Mouse (Mus musculus): ENCODE measurements at regions not wholly inside any gene's neighbourhood (a gene's known extent, or its start where the extent isn't known, plus 50 kb on each side); places are given as distances from the start of the nearest gene placed in this dataset.

GRCm38 (mm10) chr12:110120141-110120540, 158.7 kb upstream of the Dio3 start:
- H3K9me3 ChIP-seq (replicated peaks; ENCODE audit: control insufficient read depth, low read length): no peaks in the 10 kb centered on the region

GRCm38 (mm10) chr12:110122976-110123375, 155.9 kb upstream of the Dio3 start:
- H3K4me1 ChIP-seq (ENCODE audit: control insufficient read depth, insufficient read depth, low read length): no peaks in the 10 kb centered on the region
- H3K9me3 ChIP-seq (replicated peaks; ENCODE audit: control insufficient read depth, low read length): no peaks in the 10 kb centered on the region
- no peak overlapping the region for H3K9ac ChIP-seq (replicated peaks; ENCODE audit: low read length)
- DNase-seq (ENCODE audit: low spot score): no peak
- 63% methylated on average over 4 of the region's 4 CpGs for WGBS
- no peaks in the 10 kb centered on the region for H3K27me3 ChIP-seq (ENCODE audit: control insufficient read depth, insufficient read depth, low read length)
- H3K4me3 ChIP-seq (ENCODE audit: low read depth, low read length): no peak overlapping the region
- ATAC-seq (replicated peaks; ENCODE audit: insufficient number of reproducible peaks, low FRiP score, low TSS enrichment, low read depth): no peak
- H3K36me3 ChIP-seq (replicated peaks; ENCODE audit: control insufficient read depth, insufficient read depth, low read depth, low read length): no peaks in the 10 kb centered on the region
- no peak overlapping the region for H3K27ac ChIP-seq (replicated peaks; ENCODE audit: low read depth, low read length)
- no peak overlapping the region for H3K4me2 ChIP-seq (ENCODE audit: low read depth, low read length)

More at GRCm38 (mm10) chr12:110120141-110120540, 158.7 kb upstream of the Dio3 start:
- WGBS: 78% methylated on average over 7 of the region's 7 CpGs
- Histone ChIP-seq H3K27ac (replicated peaks; ENCODE audit: low read depth, low read length) (no peak overlapping the region), H3K36me3 (replicated peaks; ENCODE audit: control insufficient read depth, insufficient read depth, low read depth, low read length) (no peaks in the 10 kb centered on the region), H3K27me3 (ENCODE audit: control insufficient read depth, insufficient read depth, low read length) (no peaks in the 10 kb centered on the region), H3K4me1 (ENCODE audit: control insufficient read depth, insufficient read depth, low read length) (no peaks in the 10 kb centered on the region), H3K9ac (replicated peaks; ENCODE audit: low read length) (no peak overlapping the region), H3K4me3 (ENCODE audit: low read depth, low read length) (no peak overlapping the region), H3K4me2 (ENCODE audit: low read depth, low read length) (no peak overlapping the region)
- DNase-seq (ENCODE audit: low spot score) (no peak), ATAC-seq (replicated peaks; ENCODE audit: insufficient number of reproducible peaks, low FRiP score, low TSS enrichment, low read depth) (no peak)

- Histone ChIP-seq H3K4me2 (ENCODE audit: low read depth, low read length) (no peak overlapping the region), H3K36me3 (replicated peaks; ENCODE audit: control insufficient read depth, insufficient read depth, low read depth, low read length) (no peaks in the 10 kb centered on the region), H3K9me3 (replicated peaks; ENCODE audit: control insufficient read depth, low read length) (no peaks in the 10 kb centered on the region), H3K27me3 (ENCODE audit: control insufficient read depth, insufficient read depth, low read length) (no peaks in the 10 kb centered on the region), H3K4me1 (ENCODE audit: control insufficient read depth, insufficient read depth, low read length) (no peaks in the 10 kb centered on the region), H3K4me3 (ENCODE audit: low read depth, low read length) (no peak overlapping the region), H3K9ac (replicated peaks; ENCODE audit: low read length) (no peak overlapping the region), H3K27ac (replicated peaks; ENCODE audit: low read depth, low read length) (no peak overlapping the region)
- ATAC-seq (replicated peaks; ENCODE audit: insufficient number of reproducible peaks, low FRiP score, low TSS enrichment, low read depth) (no peak), DNase-seq (ENCODE audit: low spot score) (no peak)
- 86% methylated on average over 7 of the region's 7 CpGs for WGBS
These were observed 152.3 kb upstream of the Dio3 start for GRCm38 (mm10) chr12:110126525-110126924.

DNA sequence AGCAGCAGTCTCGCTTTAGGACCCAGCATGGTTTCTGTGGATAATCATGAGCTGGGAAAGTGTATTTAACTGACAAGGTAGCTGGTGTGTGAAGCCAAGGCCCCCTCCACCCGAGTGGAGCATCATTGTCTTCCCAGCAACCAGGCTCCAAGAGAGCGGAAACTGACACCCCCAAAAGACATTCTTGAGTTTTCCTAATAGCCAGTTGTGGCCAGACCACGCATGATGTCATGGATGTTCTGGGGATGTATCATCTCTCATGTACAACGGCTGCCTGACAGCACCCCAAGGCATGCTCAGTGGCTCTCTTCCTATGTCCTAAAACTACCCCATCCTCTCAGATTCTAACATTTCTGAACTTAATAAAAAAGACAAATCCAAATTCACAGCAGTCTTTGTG, 133.5 kb upstream of the Dio3 start:
- Histone ChIP-seq H3K27ac (replicated peaks; ENCODE audit: low read depth, low read length) (no peak overlapping the region), H3K36me3 (replicated peaks; ENCODE audit: control insufficient read depth, insufficient read depth, low read depth, low read length) (no peaks in the 10 kb centered on the region), H3K4me1 (ENCODE audit: control insufficient read depth, insufficient read depth, low read length) (no peaks in the 10 kb centered on the region), H3K9ac (replicated peaks; ENCODE audit: low read length) (no peak overlapping the region), H3K27me3 (ENCODE audit: control insufficient read depth, insufficient read depth, low read length) (no peaks in the 10 kb centered on the region), H3K9me3 (replicated peaks; ENCODE audit: control insufficient read depth, low read length) (no peaks in the 10 kb centered on the region), H3K4me2 (ENCODE audit: low read depth, low read length) (no peak overlapping the region), H3K4me3 (ENCODE audit: low read depth, low read length) (no peak overlapping the region)
- no peak for DNase-seq (ENCODE audit: low spot score)
- no peak for ATAC-seq (replicated peaks; ENCODE audit: insufficient number of reproducible peaks, low FRiP score, low TSS enrichment, low read depth)
- WGBS: 78% methylated on average over 5 of the region's 5 CpGs

GRCm38 (mm10) chr12:110154225-110154962, 124.5 kb upstream of the Dio3 start:
- Histone ChIP-seq H3K4me1 (ENCODE audit: control insufficient read depth, insufficient read depth, low read length) (0 out of 2 replicates have a peak, but pooled peaks cover 2% of the 10 kb centered on the region), H3K9ac (replicated peaks; ENCODE audit: low read length) (no peak overlapping the region), H3K9me3 (replicated peaks; ENCODE audit: control insufficient read depth, low read length) (no peaks in the 10 kb centered on the region), H3K4me3 (ENCODE audit: low read depth, low read length) (no peak overlapping the region), H3K27me3 (ENCODE audit: control insufficient read depth, insufficient read depth, low read length) (no peaks in the 10 kb centered on the region), H3K4me2 (ENCODE audit: low read depth, low read length) (no peak overlapping the region), H3K36me3 (replicated peaks; ENCODE audit: control insufficient read depth, insufficient read depth, low read depth, low read length) (no peaks in the 10 kb centered on the region), H3K27ac (replicated peaks; ENCODE audit: low read depth, low read length) (no peak overlapping the region)
- 86% methylated on average over 8 of the region's 8 CpGs for WGBS
- DNase-seq (ENCODE audit: low spot score): no peak
- ATAC-seq (replicated peaks; ENCODE audit: insufficient number of reproducible peaks, low FRiP score, low TSS enrichment, low read depth): no peak

DNA sequence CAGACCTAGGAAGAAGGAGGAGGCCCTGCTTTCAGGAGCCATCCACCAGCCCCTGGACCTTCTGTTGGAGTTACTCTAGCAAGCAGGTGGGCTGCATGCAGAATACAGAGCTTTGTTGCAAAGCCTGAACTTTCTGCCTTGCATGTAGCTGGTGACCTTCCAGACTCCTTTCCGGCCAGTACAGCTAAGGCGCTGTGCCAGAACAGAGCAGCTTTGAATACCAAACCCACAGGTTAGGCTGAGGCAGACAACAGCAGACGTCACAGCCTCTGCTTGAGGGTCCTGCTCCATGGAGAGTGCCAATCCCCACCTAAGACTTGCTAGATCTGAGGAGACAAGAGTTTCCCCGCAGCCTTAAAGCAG, 123.9 kb upstream of the Dio3 start:
- 0 out of 2 replicates have a peak, but pooled peaks cover 2% of the 10 kb centered on the region for H3K4me1 ChIP-seq (ENCODE audit: control insufficient read depth, insufficient read depth, low read length)

DNA sequence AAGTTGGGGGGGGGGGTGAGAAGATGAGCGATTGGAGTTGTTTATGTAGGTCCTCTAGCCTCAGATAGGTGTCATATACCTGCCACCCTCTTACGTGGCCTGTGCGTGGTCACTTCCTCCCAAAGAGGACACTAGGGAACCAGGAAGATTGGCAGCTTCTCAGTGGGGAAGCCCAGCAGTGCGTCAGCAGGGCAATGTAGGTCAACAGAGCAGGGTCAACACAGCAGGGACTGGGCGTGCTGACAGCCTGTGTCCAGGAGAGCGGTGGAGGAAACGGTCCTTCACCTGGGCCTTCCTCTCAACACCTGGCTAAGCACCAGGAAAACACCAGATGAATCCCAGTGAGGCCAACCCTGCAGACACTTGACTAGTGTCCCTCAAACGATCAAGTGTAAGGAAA, 122.4 kb upstream of the Dio3 start:
- ATAC-seq (replicated peaks; ENCODE audit: insufficient number of reproducible peaks, low FRiP score, low TSS enrichment, low read depth) (no peak), DNase-seq (ENCODE audit: low spot score) (no peak)
- H3K4me2 ChIP-seq (ENCODE audit: low read depth, low read length): no peak overlapping the region
- H3K4me3 ChIP-seq (ENCODE audit: low read depth, low read length): no peak overlapping the region
- no peaks in the 10 kb centered on the region for H3K36me3 ChIP-seq (replicated peaks; ENCODE audit: control insufficient read depth, insufficient read depth, low read depth, low read length)
- 39% methylated on average over 8 of the region's 8 CpGs for WGBS
- H3K9ac ChIP-seq (replicated peaks; ENCODE audit: low read length): no peak overlapping the region
- H3K9me3 ChIP-seq (replicated peaks; ENCODE audit: control insufficient read depth, low read length): no peaks in the 10 kb centered on the region
- H3K4me1 ChIP-seq (ENCODE audit: control insufficient read depth, insufficient read depth, low read length): 0 out of 2 replicates have a peak, but pooled peaks cover 2% of the 10 kb centered on the region
- H3K27ac ChIP-seq (replicated peaks; ENCODE audit: low read depth, low read length): no peak overlapping the region
- H3K27me3 ChIP-seq (ENCODE audit: control insufficient read depth, insufficient read depth, low read length): no peaks in the 10 kb centered on the region

More for the DNA sequence above, 123.9 kb upstream of the Dio3 start:
- Histone ChIP-seq H3K4me3 (ENCODE audit: low read depth, low read length) (no peak overlapping the region), H3K4me2 (ENCODE audit: low read depth, low read length) (no peak overlapping the region), H3K36me3 (replicated peaks; ENCODE audit: control insufficient read depth, insufficient read depth, low read depth, low read length) (no peaks in the 10 kb centered on the region), H3K27me3 (ENCODE audit: control insufficient read depth, insufficient read depth, low read length) (no peaks in the 10 kb centered on the region), H3K9me3 (replicated peaks; ENCODE audit: control insufficient read depth, low read length) (no peaks in the 10 kb centered on the region), H3K27ac (replicated peaks; ENCODE audit: low read depth, low read length) (no peak overlapping the region), H3K9ac (replicated peaks; ENCODE audit: low read length) (no peak overlapping the region)
- ATAC-seq (replicated peaks; ENCODE audit: insufficient number of reproducible peaks, low FRiP score, low TSS enrichment, low read depth) (no peak), DNase-seq (ENCODE audit: low spot score) (no peak)
- 69% methylated on average over 4 of the region's 4 CpGs for WGBS

DNA sequence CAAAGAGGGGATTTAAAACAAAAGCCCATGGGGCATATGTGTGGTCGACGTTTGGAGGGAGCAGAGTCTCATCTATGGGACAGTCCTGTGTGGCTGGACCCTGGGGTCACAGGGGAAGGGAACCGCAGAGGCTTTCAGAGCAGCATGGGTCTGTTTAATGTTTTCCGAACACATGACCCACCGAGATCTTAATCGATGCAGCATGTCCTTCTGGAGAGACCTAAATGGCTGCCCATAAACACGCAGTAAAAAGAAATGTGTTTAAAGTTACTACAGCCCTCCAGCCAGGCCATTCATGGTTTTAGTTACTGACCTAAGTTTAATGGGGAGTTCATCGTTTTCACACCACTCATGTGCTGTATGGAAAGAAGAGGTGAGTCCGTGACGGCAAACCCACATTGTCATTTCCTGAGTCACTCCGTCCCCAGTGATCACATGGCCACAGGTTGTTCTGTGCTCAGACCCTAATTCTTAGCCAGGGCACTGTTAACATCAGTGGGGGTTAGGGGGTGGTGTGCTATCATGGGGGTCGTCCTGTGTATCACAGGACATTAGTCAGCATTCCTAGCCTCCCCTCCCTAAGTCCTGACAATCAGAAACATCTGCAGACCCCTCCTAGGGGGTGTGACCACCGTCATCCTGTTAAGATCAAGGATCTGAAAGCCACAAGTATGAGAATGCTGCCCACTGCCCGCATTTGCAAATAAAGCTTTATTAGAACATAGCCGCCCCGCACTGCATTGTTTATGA, 120.7 kb upstream of the Dio3 start:
- H3K36me3 ChIP-seq (replicated peaks; ENCODE audit: control insufficient read depth, insufficient read depth, low read depth, low read length): no peaks in the 10 kb centered on the region
- 43% methylated on average over 16 of the region's 16 CpGs for WGBS

More for the DNA sequence above, 120.7 kb upstream of the Dio3 start:
- Histone ChIP-seq H3K27ac (replicated peaks; ENCODE audit: low read depth, low read length) (no peak overlapping the region), H3K4me1 (ENCODE audit: control insufficient read depth, insufficient read depth, low read length) (0 out of 2 replicates have a peak, but pooled peaks cover 2% of the 10 kb centered on the region), H3K4me2 (ENCODE audit: low read depth, low read length) (no peak overlapping the region), H3K4me3 (ENCODE audit: low read depth, low read length) (no peak overlapping the region), H3K9ac (replicated peaks; ENCODE audit: low read length) (no peak overlapping the region), H3K9me3 (replicated peaks; ENCODE audit: control insufficient read depth, low read length) (no peaks in the 10 kb centered on the region), H3K27me3 (ENCODE audit: control insufficient read depth, insufficient read depth, low read length) (no peaks in the 10 kb centered on the region)
- ATAC-seq (replicated peaks; ENCODE audit: insufficient number of reproducible peaks, low FRiP score, low TSS enrichment, low read depth): peak; percentile 44; the same call in 1 of the 2 replicates
- peak; percentile 63 for DNase-seq (ENCODE audit: low spot score)
